Mouse (Mus musculus): ENCODE results near the gene Ap3m1. TPM values are rescaled to one million over a fixed set of nuclear protein-coding genes. Genes with fewer than 3 reads are reported as not detected.

The Ap3m1 gene
- total and polyA plus RNA-seq, 3 experiments: 32.6 to 73.4 (median 61.7) TPM

- Histone ChIP-seq H3K9ac (ENCODE audit: insufficient read depth, low read depth) (no peak overlapping the region), H3K9me3 (replicated peaks; ENCODE audit: low read length) (no peaks in the 10 kb centered on the region), H3K4me2 (ENCODE audit: insufficient read depth, low read depth, poor library complexity, severe bottlenecking) (no peak overlapping the region), H3K36me3 (replicated peaks in 1 of 2; ENCODE audit: control insufficient read depth in 1 of 2, insufficient read depth in 1 of 2, low read length in 1 of 2) (no peaks in the 10 kb centered on the region), H3K79me2 (replicated peaks; ENCODE audit: control insufficient read depth, extremely low read depth, insufficient read depth, poor library complexity, severe bottlenecking) (no peaks in the 10 kb centered on the region), H3K4me1 (ENCODE audit: control insufficient read depth in 1 of 2, insufficient read depth in 2 of 2) (no peaks in the 10 kb centered on the region), H3K27me3 (replicated peaks) (no peaks in the 10 kb centered on the region), H3K27ac (ENCODE audit: insufficient read depth, low read depth) (no peak overlapping the region), H3K4me3 (replicated peaks in 1 of 3; ENCODE audit: low read depth in 2 of 3, low read length in 2 of 3, poor library complexity in 1 of 3) (no peak overlapping the region)
- no peak for TF ChIP-seq USF2 (conservative IDR thresholded peaks at IDR 0.05; ENCODE audit: low read depth, low read length)
- TF ChIP-seq RAD21 (IDR thresholded peaks at IDR 0.05; ENCODE audit: low read depth, low read length): no peak
- TF ChIP-seq ELF1 (IDR thresholded peaks at IDR 0.05; ENCODE audit: low read depth, low read length): no peak
- no peak for TF ChIP-seq ZNF384 (IDR thresholded peaks at IDR 0.05; ENCODE audit: low read depth, low read length)
- TF ChIP-seq MAZ (IDR thresholded peaks at IDR 0.05; ENCODE audit: low read depth, low read length): no peak
- TF ChIP-seq BHLHE40 (IDR thresholded peaks at IDR 0.05; ENCODE audit: low read depth, low read length): no peak
- TF ChIP-seq E2F4 (IDR thresholded peaks at IDR 0.05; ENCODE audit: insufficient replicate concordance, low read depth, low read length): no peak
- TF ChIP-seq ETS1 (conservative IDR thresholded peaks at IDR 0.05; ENCODE audit: low read depth, low read length): no peak
- TF ChIP-seq CTCF (conservative IDR thresholded peaks at IDR 0.05 in 1 of 2, IDR thresholded peaks at IDR 0.05 in 1 of 2; ENCODE audit: low read depth in 2 of 2, low read length in 2 of 2): no peak
- no peak for TF ChIP-seq JUN (IDR thresholded peaks at IDR 0.05; ENCODE audit: insufficient read depth, low read depth, low read length)
- no peak for TF ChIP-seq MXI1 (IDR thresholded peaks at IDR 0.05; ENCODE audit: low read depth, low read length)
- TF ChIP-seq TBP (conservative IDR thresholded peaks at IDR 0.05; ENCODE audit: low read depth, low read length): no peak
- no peak for TF ChIP-seq GABPA (IDR thresholded peaks at IDR 0.05; ENCODE audit: insufficient replicate concordance, low read depth, low read length)
- TF ChIP-seq RCOR1 (conservative IDR thresholded peaks at IDR 0.05; ENCODE audit: low read depth, low read length): no peak
- TF ChIP-seq CHD2 (IDR thresholded peaks at IDR 0.05; ENCODE audit: low read length): no peak
- no peak for TF ChIP-seq ZKSCAN1 (IDR thresholded peaks at IDR 0.05; ENCODE audit: borderline replicate concordance, low read depth, low read length)
- TF ChIP-seq MYC (IDR thresholded peaks at IDR 0.05; ENCODE audit: low read depth, low read length): no peak
- TF ChIP-seq NRF1 (IDR thresholded peaks at IDR 0.05; ENCODE audit: low read depth, low read length): no peak
- TF ChIP-seq EP300 (IDR thresholded peaks at IDR 0.05; ENCODE audit: low read length): no peak
- TF ChIP-seq USF1 (IDR thresholded peaks at IDR 0.05; ENCODE audit: low read depth, low read length): no peak
- in situ Hi-C loops (cut with MboI; ENCODE audit: low pct_ligation_motif_present, low pct_unique_long_range_greater_than_20kb, low sequenced_read_pairs): loop anchor here (10.0 kb wide), 1 partner anchor 110 kb away; no protein-coding TSS in a partner anchor
- no peak for DNase-seq (ENCODE audit: extremely low read depth)
- dilution Hi-C loops (cut with MboI; ENCODE audit: extremely low pct_ligation_motif_present, extremely low pct_unique_long_range_greater_than_20kb, low sequenced_read_pairs): no loop called here
Measured at GRCm38 (mm10) chr14:20994475-20994874, 57.8 kb downstream of the Ap3m1 start.

GRCm38 (mm10) chr14:20993067-20993691, 59.1 kb downstream of the Ap3m1 start:
- H3K4me1 ChIP-seq (ENCODE audit: control insufficient read depth in 1 of 2, insufficient read depth in 2 of 2): 0 out of 4 replicates have a peak, but pooled peaks cover 0 to 3% of the 10 kb centered on the region in 2 experiments
- no peak overlapping the region for H3K9ac ChIP-seq (ENCODE audit: insufficient read depth, low read depth)
- TF ChIP-seq RAD21 (IDR thresholded peaks at IDR 0.05; ENCODE audit: low read depth, low read length) (peak; percentile 71), MAFK (IDR thresholded peaks at IDR 0.05; ENCODE audit: insufficient replicate concordance, low read length) (no peak), MYC (IDR thresholded peaks at IDR 0.05; ENCODE audit: low read depth, low read length) (0 out of 2 replicates have a peak, but pooled peaks have one; percentile 13), CTCF (conservative IDR thresholded peaks at IDR 0.05 in 1 of 2, IDR thresholded peaks at IDR 0.05 in 1 of 2; ENCODE audit: low read depth in 2 of 2, low read length in 2 of 2) (peak; percentile 82 to 85), MEF2A (IDR thresholded peaks at IDR 0.05; ENCODE audit: borderline replicate concordance, low read depth, low read length) (no peak), ETS1 (conservative IDR thresholded peaks at IDR 0.05; ENCODE audit: low read depth, low read length) (no peak), SMC3 (IDR thresholded peaks at IDR 0.05; ENCODE audit: low read depth, low read length) (peak; percentile 78)
- H3K9me3 ChIP-seq (replicated peaks; ENCODE audit: low read length): no peaks in the 10 kb centered on the region
- H3K27ac ChIP-seq (ENCODE audit: insufficient read depth, low read depth): no peak overlapping the region
- no peaks in the 10 kb centered on the region for H3K36me3 ChIP-seq (replicated peaks in 1 of 2; ENCODE audit: control insufficient read depth in 1 of 2, insufficient read depth in 1 of 2, low read length in 1 of 2)
- H3K4me2 ChIP-seq (ENCODE audit: insufficient read depth, low read depth, poor library complexity, severe bottlenecking): no peak overlapping the region
- H3K79me2 ChIP-seq (replicated peaks; ENCODE audit: control insufficient read depth, extremely low read depth, insufficient read depth, poor library complexity, severe bottlenecking): no peaks in the 10 kb centered on the region
- DNase-seq (ENCODE audit: extremely low read depth): peak; percentile 52
- in situ Hi-C loops (cut with MboI; ENCODE audit: low pct_ligation_motif_present, low pct_unique_long_range_greater_than_20kb, low sequenced_read_pairs) (loop anchor here (10.0 kb wide), 1 partner anchor 108 kb away; no protein-coding TSS in a partner anchor), dilution Hi-C loops (cut with MboI; ENCODE audit: extremely low pct_ligation_motif_present, extremely low pct_unique_long_range_greater_than_20kb, low sequenced_read_pairs) (no loop called here)
- H3K27me3 ChIP-seq (replicated peaks): no peaks in the 10 kb centered on the region
- no peak overlapping the region for H3K4me3 ChIP-seq (replicated peaks in 1 of 3; ENCODE audit: low read depth in 2 of 3, low read length in 2 of 3, poor library complexity in 1 of 3)
